Mouse (Mus musculus): ENCODE measurements around the gene Pla2g16.

Pla2g16 gene

DNA sequence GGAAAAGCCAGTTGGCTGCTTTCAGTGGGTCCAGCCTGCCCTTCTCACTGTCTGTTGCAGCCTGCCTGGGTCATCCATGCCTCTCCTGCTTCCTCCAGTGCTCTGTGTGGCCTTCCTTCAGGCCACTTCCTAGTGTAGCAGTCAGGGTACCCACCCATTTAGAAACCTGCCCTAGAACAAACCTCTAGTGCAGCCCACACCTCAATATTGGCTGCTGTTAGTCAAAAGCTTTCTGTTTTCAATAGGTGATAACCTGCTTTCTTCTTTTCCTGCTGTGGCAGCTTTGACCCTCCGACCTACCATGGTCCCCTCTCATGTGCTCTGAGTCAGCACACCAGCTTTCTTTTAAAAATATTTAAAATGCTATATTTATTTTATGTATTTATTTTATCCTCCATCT lies 7.2 kb downstream of the Pla2g16 start:
- DNase-seq (ENCODE audit: low read depth), result no peak

DNA sequence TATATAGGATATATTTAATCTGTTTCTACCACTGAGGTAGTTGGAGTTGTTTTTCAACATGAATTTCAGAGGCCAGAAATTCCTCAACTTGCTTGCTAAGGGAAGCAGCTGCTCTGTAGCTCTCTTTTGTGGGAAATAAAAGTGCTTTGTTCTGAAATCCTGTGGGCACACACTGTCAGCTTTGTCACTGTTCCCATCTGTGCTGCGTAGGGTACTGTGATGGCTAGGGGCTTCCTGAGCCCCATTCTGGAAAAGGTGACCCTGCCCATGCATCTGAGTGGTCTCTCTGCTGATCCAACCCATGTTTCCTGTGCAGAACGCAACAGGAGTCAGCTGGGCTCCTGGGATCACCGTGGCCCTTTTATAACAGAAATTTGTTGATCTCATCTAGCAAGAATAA lies 9.6 kb downstream of the Pla2g16 start:
- DNase-seq (ENCODE audit: low read depth), result no peak

DNA sequence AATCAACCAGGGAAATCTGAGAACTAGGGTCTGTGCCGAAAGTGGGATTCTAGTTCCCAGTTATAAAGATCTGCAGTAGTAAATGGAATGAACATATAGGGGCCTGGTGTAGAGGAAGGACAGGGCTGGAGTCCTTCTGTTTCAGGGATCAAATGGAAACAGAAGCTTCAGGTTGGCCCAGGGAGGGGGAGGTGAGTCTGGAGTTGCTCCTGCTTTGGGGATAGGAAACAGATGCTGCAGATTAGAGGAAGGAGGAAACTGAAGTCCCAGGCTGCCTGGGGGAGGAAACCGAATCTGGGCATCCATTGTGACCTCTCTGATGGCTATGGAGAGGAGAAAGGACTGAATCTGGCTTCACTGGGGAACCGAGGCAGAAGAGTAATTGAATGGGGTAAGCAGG lies 11.1 kb downstream of the Pla2g16 start:
- no peak for DNase-seq (ENCODE audit: low read depth)

DNA sequence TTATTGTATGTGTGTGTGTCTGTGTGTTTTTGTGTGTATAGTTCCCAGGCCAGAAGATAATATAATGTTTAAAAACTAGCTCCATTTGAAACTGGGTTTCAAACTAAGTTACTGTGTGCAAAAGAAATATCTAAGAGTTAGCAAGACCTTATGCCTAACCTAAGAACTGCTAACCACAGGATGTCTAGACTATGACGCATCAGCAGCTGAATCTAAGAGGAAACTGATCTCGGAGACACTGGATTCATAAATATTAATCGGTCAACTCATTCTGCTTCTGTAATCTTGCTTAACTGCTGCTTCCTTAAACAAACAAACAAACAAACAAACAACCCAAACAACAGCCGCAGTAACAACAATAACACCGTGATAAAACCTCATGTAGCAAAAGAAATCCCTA lies 12.4 kb downstream of the Pla2g16 start:
- DNase-seq (ENCODE audit: low read depth), result peak; percentile 52

DNA sequence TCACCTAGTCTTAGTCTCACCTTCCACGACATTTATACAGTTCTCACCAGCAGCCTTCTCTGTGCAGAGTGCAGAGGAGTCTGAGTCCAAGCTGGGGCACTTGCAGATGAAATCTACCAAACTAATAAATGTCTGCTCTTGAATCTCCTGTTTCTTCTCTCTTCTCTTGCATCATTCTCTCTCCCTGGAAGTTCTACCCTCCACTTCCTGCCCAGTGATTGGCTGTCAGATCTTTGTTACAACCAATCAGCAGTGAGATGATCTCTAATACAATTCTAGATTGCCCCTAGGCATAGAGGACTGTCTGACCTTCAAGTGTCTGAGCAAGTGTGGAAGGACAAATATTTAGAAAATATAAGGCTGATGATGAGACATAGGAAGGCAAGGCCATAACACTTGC lies 18.9 kb downstream of the Pla2g16 start:
- DNase-seq (ENCODE audit: low read depth), result no peak

GRCm38 (mm10) chr19:7577710-7578109 lies 20.5 kb downstream of the Pla2g16 start:
- DNase-seq (ENCODE audit: low read depth), result no peak

DNA sequence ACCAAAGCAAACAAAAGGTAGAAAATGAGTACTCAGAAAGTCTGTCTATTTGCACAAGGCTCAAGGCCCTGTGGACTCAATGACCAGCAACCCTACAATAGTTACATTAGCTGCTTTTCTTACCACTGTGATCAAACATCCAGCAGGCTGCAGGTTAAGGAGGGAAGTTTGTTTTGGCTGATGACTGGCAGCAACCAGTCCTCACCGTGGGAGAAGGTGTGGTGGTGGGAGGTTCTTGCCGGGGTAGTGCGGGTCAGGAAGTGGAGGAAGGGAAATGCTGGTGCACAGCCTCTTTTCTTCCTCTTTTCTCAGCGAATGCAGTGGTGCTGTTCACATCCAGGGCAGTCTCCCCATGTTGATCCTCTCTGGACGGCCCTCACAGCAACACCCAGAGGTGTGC lies 23.8 kb downstream of the Pla2g16 start:
- no peak for DNase-seq (ENCODE audit: low read depth)

DNA sequence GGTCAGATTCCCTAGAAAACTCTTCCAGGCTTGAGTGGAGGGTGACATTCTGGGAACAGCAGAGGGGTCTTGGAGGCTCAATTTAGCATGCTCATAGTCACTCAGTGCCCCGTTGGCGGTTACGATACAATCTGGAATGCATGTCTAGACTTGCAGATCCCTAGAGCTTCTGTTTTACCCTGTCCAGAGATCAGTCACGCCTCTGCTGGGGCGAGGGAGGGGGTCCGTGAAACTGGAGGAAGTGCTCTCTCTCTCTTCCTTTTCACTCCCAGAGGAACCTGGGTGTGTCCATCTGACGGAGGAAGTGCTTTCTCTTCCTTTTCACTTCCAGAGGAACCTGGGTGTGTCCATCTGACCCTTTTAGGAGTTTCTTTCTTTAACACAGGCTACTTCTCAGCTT lies 25.8 kb downstream of the Pla2g16 start:
- DNase-seq (ENCODE audit: low read depth), result no peak

- no peak for DNase-seq (ENCODE audit: low read depth)
Measured at GRCm38 (mm10) chr19:7583599-7583998, 26.3 kb downstream of the Pla2g16 start.

GRCm38 (mm10) chr19:7585279-7585678 lies 28.0 kb downstream of the Pla2g16 start:
- DNase-seq (ENCODE audit: low read depth), result no peak

DNA sequence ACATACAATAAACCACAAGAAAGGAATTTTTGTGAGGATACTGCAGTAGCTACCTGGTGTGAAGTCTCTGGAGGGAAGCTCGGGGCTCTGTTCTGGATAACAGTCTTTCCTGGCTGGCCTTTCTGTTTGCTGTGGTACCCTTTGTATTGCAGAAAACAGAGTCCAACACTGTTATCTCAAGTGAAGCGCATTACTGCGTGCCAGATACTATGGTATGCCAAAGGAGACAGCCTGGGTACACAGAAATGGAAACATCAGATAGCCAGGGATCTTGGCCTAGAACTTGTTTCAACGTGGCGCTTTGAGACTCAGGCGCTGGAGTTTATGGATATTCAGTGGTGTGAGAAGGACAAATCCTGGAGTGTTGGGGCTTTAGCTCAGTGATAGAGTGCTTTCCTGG lies 28.5 kb downstream of the Pla2g16 start:
- DNase-seq (ENCODE audit: low read depth), result no peak

- no peak for DNase-seq (ENCODE audit: low read depth)
Measured at GRCm38 (mm10) chr19:7590795-7591194, 33.5 kb downstream of the Pla2g16 start.

DNA sequence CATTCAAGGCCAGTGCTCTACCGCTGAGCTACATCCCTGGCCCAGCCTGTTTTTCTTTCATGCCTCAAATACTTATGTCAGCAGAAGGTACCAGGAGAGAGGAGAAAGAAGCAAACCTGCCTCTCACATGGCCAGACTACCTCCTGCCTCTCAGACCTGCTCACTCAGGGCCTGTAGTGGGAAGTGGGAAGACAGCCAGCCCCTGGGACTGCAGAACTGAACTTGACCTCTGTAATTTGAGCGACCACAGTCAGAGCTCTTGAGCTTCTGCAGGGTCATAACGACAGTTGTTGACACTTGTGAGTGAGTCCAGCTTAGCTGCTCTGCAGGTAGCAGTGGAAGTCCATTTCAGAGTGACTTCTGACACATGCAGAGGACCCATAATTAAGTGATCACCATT lies 34.8 kb downstream of the Pla2g16 start:
- DNase-seq (ENCODE audit: low read depth), result no peak

DNA sequence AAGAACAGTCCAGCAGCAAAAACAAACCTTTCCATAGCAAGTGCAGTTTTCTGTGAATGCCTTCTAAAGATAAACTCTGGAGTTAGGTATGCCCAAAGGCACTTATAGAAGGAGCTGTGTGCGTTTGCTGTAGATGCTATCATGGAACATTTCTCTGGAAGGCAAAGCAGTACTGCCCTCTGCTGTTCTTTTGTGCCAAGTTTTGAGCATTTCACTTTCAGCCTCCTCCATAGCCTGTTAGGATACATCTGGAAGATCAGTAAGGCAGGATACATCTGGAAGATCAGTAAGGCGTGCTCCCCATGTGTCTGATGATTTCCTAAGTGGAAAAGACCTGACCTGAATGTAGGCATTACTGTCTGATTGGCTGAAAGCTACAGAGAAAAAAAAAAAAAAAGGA lies 38.3 kb downstream of the Pla2g16 start:
- no peak for DNase-seq (ENCODE audit: low read depth)

DNA sequence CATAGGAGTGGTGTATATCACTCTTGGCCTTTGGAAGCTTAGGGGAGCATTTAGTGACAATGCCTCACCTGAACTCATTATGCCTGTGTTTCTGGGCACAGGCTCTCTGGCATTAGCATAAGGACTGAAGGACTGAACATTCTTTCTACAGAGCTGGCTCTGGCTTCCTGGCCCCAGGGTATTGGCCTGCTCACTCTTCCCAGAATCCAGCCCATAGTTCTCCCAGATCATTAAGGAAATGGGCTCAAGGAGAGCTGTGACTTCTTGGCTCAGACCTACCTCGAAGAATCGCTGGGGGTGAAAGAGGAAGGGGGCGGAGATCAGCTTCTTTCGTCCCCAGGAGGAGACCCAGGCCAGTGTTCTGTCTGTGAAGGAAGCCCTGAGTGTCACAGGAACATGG lies 41.2 kb downstream of the Pla2g16 start:
- no peak for DNase-seq (ENCODE audit: low read depth)

DNA sequence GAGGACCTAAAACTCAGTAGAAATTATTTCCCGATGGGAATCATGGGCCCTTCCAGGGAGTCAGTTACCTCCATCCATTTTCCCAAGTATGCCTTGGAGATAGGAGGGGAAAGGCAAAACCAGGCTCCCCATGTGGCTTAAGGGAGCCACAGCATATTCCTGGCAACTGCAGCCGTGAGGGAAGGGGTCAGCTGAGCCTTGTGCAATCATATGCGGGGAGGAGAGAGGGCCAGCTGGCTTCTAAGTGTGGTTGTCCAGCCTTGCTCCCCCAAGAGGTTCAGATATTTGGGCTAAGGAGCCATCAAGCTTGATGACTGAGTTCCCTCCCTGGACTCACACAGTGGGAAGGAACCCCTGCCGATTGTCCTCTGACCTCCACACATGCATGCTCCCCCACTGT lies 44.3 kb downstream of the Pla2g16 start:
- DNase-seq (ENCODE audit: low read depth), result no peak

DNA sequence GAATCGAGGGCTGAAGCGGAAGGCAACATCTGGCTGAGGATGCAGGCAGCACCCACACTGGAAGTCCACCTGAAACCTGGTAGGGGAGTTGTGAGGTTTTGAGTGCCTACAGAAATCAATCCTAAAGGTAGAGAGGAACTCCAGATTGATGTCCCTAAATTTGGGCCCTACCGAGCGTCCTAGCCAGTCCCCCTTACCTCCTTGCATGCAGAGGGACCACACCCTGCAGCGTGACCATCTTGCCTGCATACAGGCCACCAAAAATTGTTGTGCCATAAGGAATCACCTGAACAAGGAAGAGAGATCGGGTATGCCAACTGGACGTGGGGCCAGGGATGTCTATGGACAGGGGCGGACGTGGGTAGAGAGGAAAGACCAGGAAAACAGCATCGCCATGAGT lies 46.8 kb downstream of the Pla2g16 start:
- DNase-seq (ENCODE audit: low read depth), result no peak

- DNase-seq (ENCODE audit: low read depth), result no peak
Measured at GRCm38 (mm10) chr19:7605013-7605412, 47.8 kb downstream of the Pla2g16 start.

GRCm38 (mm10) chr19:7605930-7606783 lies 48.9 kb downstream of the Pla2g16 start:
- DNase-seq (ENCODE audit: low read depth), result no peak

- no peak for DNase-seq (ENCODE audit: low read depth)
Measured at GRCm38 (mm10) chr19:7606801-7607689, 49.8 kb downstream of the Pla2g16 start, which contains the start of gene Lgals12. TSS of gene Lgals12 (minus strand) at chr19:7607193.

DNA sequence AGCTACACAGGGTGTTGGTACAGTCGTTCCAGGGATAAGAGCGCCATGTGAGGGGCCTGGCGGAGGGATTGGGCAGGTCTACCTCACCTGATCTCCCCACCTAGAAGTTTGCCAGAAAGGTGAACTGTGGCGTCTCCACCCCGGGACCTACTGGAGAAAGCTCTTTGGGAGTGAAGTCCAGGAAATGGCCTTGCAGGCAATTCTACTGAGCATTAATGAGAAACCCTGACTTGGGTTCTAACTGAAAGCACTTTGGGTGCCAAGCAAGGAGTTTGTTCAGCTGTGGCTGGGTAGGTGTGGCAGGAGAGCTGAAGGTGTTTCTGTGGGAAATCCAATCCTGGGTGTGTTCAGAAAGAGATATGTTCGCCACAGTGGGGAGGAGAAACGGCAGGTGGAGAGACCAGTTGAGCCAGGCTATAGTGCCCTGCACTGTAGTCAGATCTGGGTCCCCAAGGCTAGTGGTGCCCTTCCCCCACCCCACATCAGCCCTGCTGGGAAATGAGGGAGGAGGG lies 50.5 kb downstream of the Pla2g16 start:
- no peak for DNase-seq (ENCODE audit: low read depth)

GRCm38 (mm10) chr19:7611942-7612757 lies 54.9 kb downstream of the Pla2g16 start, which contains the start of gene Hrasls5:
TSS of gene Hrasls5 (plus strand) at chr19:7612541.
- DNase-seq (ENCODE audit: low read depth), result no peak

Measured in fibroblast of lung, adult 2 months (primary cell).